Mouse (Mus musculus) limb, embryonic 10.5 days (tissue): ENCODE measurements around the gene Pmepa1. TPM values are rescaled to one million over a fixed set of nuclear protein-coding genes. Genes with fewer than 3 reads are reported as not detected.

Source experiments
- DNase-seq: peaks from one replicate; pipeline ENCODE4 v3.0.0-alpha.2; 2017; ENCODE audit warnings: low spot score
- H3K27ac ChIP-seq: fragments of 300-500 bp; sonication (generic); 2 replicates; pipeline ENCODE4 v1.5.1; 2016; ENCODE audit warnings: mild to moderate bottlenecking
- H3K27me3 ChIP-seq: fragments of 300-500 bp; sonication (generic); 2 replicates; pipeline ENCODE4 v1.6.1; 2016; ENCODE audit warnings: low read depth, mild to moderate bottlenecking; ENCODE audit not compliant: poor library complexity, severe bottlenecking
- H3K36me3 ChIP-seq: fragments of 300-500 bp; sonication (generic); 2 replicates; pipeline ENCODE4 v1.6.1; 2016; ENCODE audit warnings: mild to moderate bottlenecking, moderate library complexity
- H3K4me1 ChIP-seq: fragments of 300-500 bp; sonication (generic); 2 replicates; pipeline ENCODE4 v1.6.1; 2016
- H3K4me3 ChIP-seq: fragments of 300-500 bp; sonication (generic); 2 replicates; pipeline ENCODE4 v1.5.1; 2016; ENCODE audit warnings: mild to moderate bottlenecking, moderate library complexity
- H3K9me3 ChIP-seq: fragments of 300-500 bp; sonication (generic); replicated peaks from 2 replicates; pipeline ENCODE4 v1.6.1; 2016; ENCODE audit warnings: mild to moderate bottlenecking
- WGBS: fragments of 180-500 bp; shearing (Covaris S2); methylation state at CpG from one replicate; pipeline ENCODE4 v1.1.7; 2016; 5-methylcytosine and 5-hydroxymethylcytosine counted together
- polyA plus RNA-seq: library from polyadenylated mRNA; unstranded; fragments of >200 nt; fragmentation: Nextera tagmentation; extraction: Ambion mirVana; gene quantifications from 2 replicates; pipeline ENCODE4 v1.2.1, GENCODE M21; 2016

The Pmepa1 gene
- polyA plus RNA-seq, 1 experiment from 2014 or later: 2.0 TPM

DNA sequence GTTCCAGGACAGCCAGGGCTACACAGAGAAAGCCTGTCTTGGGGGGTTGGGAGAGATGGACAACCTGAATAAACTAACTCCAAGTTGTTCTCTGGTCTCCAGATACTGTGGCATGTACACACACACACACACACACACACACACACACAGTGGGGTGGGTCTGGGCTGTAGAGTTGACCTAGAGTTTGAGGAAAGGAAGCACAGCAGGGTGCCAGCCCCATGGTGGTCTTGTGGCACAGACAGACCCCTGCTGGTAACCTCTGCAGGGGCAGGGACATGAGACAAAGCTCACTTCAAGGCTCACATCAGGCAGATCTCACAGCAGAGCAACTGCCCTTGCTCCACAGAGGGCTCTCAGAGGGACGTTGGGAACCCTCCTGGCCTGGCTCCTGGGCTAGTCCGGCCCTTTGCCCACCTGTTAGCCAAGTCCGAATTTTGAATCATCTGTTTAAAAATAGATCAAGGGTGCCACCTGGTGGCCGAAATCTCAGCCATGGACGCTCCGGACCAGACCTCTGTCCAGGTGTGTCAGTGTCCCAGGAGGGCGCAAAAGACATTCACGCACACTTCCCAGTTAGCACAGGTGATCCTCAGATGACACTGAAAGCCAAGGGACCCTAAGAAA, 92.4 kb downstream of the Pmepa1 start:
- Histone ChIP-seq H3K9me3 (no peaks in the 10 kb centered on the region), H3K27me3 (peaks cover 69% of the 10 kb centered on the region)
- peak; percentile 88 for DNase-seq

DNA sequence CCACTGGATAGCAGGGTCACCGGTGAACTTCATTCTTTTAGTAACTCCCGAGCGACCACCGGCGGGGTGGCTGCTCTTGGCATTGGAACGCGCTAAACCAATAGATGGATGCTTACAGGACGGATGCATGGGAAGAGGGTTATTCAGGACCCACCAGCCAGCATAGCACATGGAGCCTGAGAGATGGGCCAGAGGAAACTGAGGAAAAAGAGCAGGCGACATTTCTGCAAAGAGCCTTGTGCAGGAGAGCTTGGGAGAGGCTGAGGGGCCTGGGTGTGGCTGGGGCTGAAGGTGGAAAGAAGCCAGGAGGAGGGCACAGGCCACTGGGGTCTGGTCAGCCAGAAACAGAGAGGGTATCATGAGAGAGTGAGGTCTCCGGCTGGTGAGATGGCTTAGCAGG, 93.0 kb downstream of the Pmepa1 start:
- no peak overlapping the region for H3K27ac ChIP-seq
- H3K9me3 ChIP-seq: no peaks in the 10 kb centered on the region
- peaks cover 34% of the 10 kb centered on the region for H3K4me1 ChIP-seq
- WGBS: 92% methylated on average over 10 of the region's 10 CpGs
- H3K36me3 ChIP-seq: no peaks in the 10 kb centered on the region
- H3K27me3 ChIP-seq: peaks cover 72% of the 10 kb centered on the region
- peak; percentile 29 for DNase-seq
- H3K4me3 ChIP-seq: no peak overlapping the region

More for the DNA sequence above, 92.4 kb downstream of the Pmepa1 start:
- Histone ChIP-seq H3K27ac (no peak overlapping the region), H3K4me1 (peaks cover 34% of the 10 kb centered on the region), H3K4me3 (no peak overlapping the region), H3K36me3 (no peaks in the 10 kb centered on the region)
- WGBS: 7% methylated on average over 8 of the region's 8 CpGs

DNA sequence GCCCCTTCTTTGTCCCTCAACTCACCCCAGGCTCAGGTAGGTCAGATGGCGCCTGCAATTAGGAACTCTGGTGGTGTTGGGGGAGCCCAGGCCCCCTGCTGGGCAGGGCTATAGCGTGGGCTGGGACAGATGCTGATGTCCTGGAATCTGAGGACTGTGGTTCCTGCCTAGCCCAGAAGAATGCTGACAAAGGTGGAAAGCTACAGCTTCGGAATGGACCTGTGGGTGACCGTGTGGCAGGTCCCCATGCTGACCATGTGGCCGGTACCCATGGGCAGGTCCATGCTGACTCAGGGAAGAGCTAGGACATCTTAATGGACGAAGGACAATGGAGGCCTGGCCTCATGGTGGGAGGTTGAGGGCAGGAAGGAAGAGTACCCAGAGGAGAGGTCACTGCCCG, 93.5 kb downstream of the Pmepa1 start:
- Histone ChIP-seq H3K4me1 (peaks cover 34% of the 10 kb centered on the region), H3K36me3 (no peaks in the 10 kb centered on the region), H3K9me3 (no peaks in the 10 kb centered on the region), H3K27me3 (peaks cover 77% of the 10 kb centered on the region), H3K27ac (peak overlapping the region; percentile 56; the same call in 1 of the 2 replicates), H3K4me3 (no peak overlapping the region)
- 77% methylated on average over 7 of the region's 7 CpGs for WGBS
- no peak for DNase-seq

DNA sequence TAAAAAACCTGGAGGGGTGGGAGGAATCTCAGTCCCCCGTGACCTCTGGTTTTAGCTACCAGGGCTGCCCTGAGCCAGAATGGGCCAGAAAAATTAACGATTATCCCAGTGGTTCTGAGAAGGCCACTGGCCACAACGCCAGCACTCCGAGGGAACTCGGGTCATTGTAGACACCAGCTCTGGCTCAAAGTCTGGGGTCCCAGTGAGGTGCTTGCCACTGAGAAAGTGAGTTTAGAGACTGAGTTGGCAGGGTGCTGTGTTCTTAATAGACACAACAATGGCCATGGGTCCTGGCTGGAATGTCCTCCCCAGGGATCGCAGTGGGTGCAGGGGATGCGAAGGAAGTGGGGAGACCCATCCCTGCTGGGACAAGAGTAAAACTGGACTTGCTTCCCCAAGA, 94.4 kb downstream of the Pmepa1 start:
- H3K4me3 ChIP-seq: no peak overlapping the region
- H3K27ac ChIP-seq: peak overlapping the region; percentile 56; the same call in 1 of the 2 replicates
- DNase-seq: no peak
- WGBS: 88% methylated on average over 7 of the region's 7 CpGs
- H3K9me3 ChIP-seq: no peaks in the 10 kb centered on the region
- peaks cover 77% of the 10 kb centered on the region for H3K27me3 ChIP-seq
- peaks cover 30% of the 10 kb centered on the region for H3K4me1 ChIP-seq
- no peaks in the 10 kb centered on the region for H3K36me3 ChIP-seq

DNA sequence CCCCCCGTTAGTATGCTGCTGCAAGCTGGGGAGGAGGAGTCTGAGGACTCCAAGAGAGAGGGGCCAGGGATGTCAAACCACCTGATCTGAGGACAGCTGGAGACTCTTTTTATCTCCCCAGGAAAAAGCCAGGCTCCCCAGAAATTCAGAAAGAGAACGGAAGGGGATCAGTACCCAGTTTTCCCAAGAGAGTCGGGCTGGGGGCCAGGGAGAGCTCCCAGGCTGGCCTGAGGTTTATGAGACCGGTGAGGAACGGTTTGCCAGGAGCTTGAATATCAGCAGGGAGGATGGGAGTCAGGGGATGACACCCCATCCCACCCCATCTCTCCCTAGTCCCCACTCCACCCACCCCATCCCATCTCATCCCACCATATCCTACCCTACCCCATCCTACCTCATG, 94.8 kb downstream of the Pmepa1 start:
- no peaks in the 10 kb centered on the region for H3K36me3 ChIP-seq
- no peak overlapping the region for H3K27ac ChIP-seq
- WGBS: 56% methylated on average over 5 of the region's 5 CpGs
- H3K4me3 ChIP-seq: no peak overlapping the region
- no peaks in the 10 kb centered on the region for H3K9me3 ChIP-seq
- peaks cover 77% of the 10 kb centered on the region for H3K27me3 ChIP-seq
- peak; percentile 23 for DNase-seq
- peaks cover 26% of the 10 kb centered on the region for H3K4me1 ChIP-seq

DNA sequence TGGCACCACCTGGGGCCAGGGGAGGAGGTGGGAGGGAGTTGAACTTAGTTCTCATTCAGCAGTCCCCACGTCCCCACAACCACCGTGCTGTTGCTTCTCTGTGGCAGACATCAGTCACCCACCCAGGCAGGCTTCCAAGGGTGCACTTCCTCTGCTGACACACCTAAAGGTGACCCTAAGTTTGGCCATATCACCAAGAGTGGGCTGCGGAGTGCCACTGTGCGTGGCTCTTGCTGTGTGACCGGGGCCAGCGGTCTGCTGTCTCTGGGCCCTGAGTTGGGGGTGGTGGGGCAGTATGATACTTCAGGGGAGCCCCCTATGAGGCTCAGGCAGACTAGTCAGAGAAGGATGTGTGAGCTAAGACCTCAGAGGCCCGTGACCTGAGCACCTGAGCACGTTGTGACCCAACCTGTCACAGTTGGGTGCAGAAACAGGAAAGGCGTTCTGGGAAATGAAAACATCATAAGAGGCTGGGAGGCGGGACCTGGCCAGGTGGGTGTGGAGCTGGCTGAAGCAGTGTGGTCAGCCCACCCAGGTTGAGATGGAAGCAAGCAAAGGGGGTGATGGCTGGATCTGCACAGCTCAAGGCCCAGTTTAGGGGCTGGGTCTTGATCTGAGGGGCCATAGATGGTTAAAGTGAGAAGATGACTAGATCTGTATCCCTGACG, 95.5 kb downstream of the Pmepa1 start:
- Histone ChIP-seq H3K36me3 (no peaks in the 10 kb centered on the region), H3K4me3 (no peak overlapping the region), H3K27ac (no peak overlapping the region), H3K4me1 (peaks cover 23% of the 10 kb centered on the region), H3K9me3 (no peaks in the 10 kb centered on the region), H3K27me3 (peaks cover 81% of the 10 kb centered on the region)
- no peak for DNase-seq
- WGBS: 83% methylated on average over 11 of the region's 11 CpGs

- peaks cover 23% of the 10 kb centered on the region for H3K4me1 ChIP-seq
- no peaks in the 10 kb centered on the region for H3K36me3 ChIP-seq
- H3K4me3 ChIP-seq: no peak overlapping the region
- WGBS: 78% methylated on average over 4 of the region's 4 CpGs
- H3K27ac ChIP-seq: no peak overlapping the region; the same call in 1 of the 2 replicates
- no peaks in the 10 kb centered on the region for H3K9me3 ChIP-seq
- DNase-seq: peak; percentile 25
- peaks cover 78% of the 10 kb centered on the region for H3K27me3 ChIP-seq
These were observed 96.3 kb downstream of the Pmepa1 start for GRCm38 (mm10) chr2:173180026-173180425.

DNA sequence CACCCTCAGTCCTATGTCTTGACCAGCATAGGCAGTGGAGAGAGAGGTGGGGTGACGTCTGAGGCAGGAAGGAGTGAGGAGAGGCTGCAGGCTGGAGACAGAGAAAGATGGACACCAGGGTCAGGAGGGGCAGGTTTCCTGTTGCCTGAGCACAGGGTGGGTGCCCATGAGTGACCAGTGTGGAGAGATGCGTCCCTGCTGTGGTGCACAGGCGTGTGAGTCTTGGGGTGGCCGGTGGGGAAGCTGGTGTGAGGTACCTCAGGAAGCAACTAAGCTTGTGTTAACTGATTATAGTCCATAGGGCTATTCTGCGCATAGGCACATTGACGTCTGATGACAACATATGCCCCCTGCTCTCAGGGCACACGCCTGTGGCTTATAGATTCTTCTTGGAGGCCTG, 97.3 kb downstream of the Pmepa1 start:
- H3K4me1 ChIP-seq: peaks cover 30% of the 10 kb centered on the region
- H3K36me3 ChIP-seq: no peaks in the 10 kb centered on the region
- DNase-seq: peak; percentile 27
- 85% methylated on average over 7 of the region's 7 CpGs for WGBS
- peaks cover 77% of the 10 kb centered on the region for H3K27me3 ChIP-seq
- 0 out of 2 replicates have a peak overlapping the region, but pooled peaks have one; percentile 9 for H3K27ac ChIP-seq
- H3K9me3 ChIP-seq: no peaks in the 10 kb centered on the region
- no peak overlapping the region for H3K4me3 ChIP-seq

DNA sequence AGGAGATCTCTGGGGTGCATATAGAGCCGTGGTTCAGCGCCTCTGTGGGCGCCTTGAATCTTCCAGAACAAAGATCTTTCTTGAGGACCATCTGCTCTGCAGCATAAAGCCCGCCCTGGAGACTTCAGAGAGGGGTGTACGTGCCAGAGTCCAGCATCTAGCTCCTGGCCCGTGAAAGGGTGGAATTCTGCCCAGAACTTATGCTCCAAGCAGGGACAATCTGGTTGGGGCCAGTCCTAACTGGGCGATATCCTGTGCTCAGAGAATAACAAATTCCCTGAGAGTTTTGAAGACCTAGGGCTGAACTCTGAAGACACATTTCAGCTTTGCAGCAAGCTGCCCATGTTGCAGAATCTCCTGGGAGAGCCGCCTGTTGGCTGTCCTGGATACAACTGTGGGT, 98.4 kb downstream of the Pmepa1 start:
- WGBS: 91% methylated on average over 8 of the region's 8 CpGs
- Histone ChIP-seq H3K27ac (0 out of 2 replicates have a peak overlapping the region, but pooled peaks have one; percentile 26), H3K27me3 (peaks cover 73% of the 10 kb centered on the region), H3K4me1 (peaks cover 35% of the 10 kb centered on the region), H3K36me3 (no peaks in the 10 kb centered on the region), H3K9me3 (no peaks in the 10 kb centered on the region), H3K4me3 (no peak overlapping the region)
- peak; percentile 25 for DNase-seq

GRCm38 (mm10) chr2:173177481-173177880, 98.9 kb downstream of the Pmepa1 start:
- 80% methylated on average over 5 of the region's 5 CpGs for WGBS
- Histone ChIP-seq H3K27me3 (peaks cover 73% of the 10 kb centered on the region), H3K27ac (0 out of 2 replicates have a peak overlapping the region, but pooled peaks have one; percentile 26), H3K4me3 (no peak overlapping the region), H3K4me1 (peaks cover 35% of the 10 kb centered on the region), H3K36me3 (no peaks in the 10 kb centered on the region), H3K9me3 (no peaks in the 10 kb centered on the region)
- DNase-seq: peak; percentile 22

DNA sequence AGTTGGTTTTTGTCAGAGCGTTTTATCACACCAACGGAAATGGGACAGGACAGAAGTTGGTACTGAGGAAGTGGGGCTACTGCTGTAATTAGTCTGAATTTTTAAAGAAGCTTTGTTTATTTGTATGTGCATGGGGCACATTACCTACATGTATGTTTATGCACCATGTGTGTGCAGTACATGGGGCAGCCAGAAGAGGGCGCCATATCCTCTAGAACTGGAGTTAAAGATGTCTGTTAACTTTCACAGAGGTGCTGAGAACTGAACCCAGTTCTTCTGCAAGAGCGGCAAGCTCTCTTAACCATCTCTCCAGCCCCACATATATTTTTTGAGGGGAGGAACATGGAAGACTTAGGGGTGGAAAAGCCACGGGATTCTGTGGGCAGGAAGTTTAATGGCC, 100.6 kb downstream of the Pmepa1 start:
- H3K27me3 ChIP-seq: peaks cover 66% of the 10 kb centered on the region
- WGBS: 87% methylated on average over 5 of the region's 5 CpGs
- H3K4me3 ChIP-seq: no peak overlapping the region
- no peaks in the 10 kb centered on the region for H3K36me3 ChIP-seq
- H3K4me1 ChIP-seq: peaks cover 42% of the 10 kb centered on the region
- peak; percentile 25 for DNase-seq
- no peak overlapping the region for H3K27ac ChIP-seq
- H3K9me3 ChIP-seq: no peaks in the 10 kb centered on the region

DNA sequence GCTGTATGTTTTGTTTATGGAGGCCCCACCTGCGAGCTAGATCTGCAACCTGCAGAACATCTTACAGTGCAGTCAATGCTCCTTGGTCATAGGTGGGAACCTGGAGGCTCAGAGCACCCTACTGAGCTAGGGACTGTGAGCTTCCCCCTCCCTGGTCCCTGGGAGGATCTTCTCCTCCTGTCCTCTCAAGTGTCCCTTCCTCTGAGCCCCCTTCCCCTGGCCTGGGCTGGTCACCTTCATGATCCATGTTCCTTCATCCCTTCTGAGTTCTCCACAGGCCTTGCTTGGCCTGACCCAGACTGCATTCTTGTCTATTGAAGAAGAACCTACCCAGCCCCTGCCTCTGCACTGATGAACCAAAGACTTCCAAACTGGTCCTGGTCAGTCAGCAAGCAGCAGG, 101.8 kb downstream of the Pmepa1 start:
- WGBS: 42% methylated on average over 1 of the region's 1 CpGs
- no peaks in the 10 kb centered on the region for H3K36me3 ChIP-seq
- no peak for DNase-seq
- H3K27ac ChIP-seq: peak overlapping the region; percentile 84
- H3K4me1 ChIP-seq: peaks cover 51% of the 10 kb centered on the region
- peak overlapping the region; percentile 42; the same call in 1 of the 2 replicates for H3K4me3 ChIP-seq
- H3K27me3 ChIP-seq: peaks cover 66% of the 10 kb centered on the region
- H3K9me3 ChIP-seq: no peaks in the 10 kb centered on the region
